Mouse (Mus musculus): Measurements from ENCODE around the gene Rps6kb1.

Gene Rps6kb1

DNA sequence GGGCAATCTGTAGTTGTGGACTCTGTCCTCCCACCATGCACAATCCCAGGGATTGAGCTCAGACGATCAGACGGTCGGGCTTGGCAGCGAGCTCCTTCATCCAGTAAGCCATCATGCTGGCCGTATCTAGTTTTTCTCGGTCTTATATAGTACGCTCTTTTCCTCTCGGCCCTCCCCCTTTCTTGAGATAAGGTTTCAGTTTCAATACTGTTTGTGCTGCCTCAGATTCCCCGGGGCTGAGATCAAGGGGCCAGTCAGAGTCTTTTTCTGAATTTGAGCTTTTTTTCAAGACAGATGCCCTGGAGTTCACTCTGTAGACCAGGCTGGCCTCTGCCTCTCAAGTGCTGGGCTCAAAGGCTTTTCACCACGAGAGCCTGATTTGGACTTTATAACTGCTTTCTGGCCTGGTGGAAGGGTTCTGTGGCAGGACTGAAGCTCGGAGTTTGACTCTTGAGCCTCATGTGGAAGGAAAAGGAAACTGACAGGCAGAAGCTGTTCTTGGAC, 36.7 kb upstream of the Rps6kb1 start:
- DNase-seq (ENCODE audit: low spot score in 2 of 2): peak; percentile 52 to 64

DNA sequence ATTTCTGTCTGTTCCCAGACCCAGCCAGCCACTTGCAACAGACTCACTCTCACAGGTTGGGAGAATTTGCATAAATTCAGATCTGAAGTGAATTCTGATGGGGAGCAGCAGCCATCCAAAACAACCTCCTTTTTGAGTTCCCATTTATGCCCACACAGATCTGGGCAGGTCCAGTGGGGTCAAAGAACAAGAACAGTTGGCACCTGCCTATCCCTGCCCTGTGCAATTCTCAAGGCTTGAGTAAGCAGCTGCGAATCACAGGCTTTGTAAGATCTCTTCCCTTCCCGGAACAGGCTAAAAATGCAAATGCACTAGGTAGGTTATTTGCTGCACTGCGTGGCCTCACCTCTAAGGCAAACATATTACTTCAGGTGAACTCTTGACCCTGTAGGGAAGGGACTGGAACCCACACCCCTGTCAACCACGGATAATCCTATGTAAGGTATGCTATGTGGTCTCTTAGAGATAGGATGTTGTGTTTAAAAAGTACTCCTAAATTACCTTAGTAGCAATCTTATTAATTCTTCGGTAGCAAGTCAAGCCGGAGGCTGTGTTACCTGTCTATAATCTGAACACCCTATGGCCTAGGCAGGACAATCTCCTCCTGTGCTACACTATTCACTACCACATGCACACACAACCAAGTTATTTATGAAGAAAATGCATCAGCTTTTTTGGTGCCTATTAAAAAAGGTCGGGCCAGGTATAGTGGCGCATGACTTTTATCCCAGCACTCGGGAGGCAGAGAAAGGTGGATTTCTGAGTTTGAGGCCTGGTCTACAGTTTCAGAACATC, 35.9 kb upstream of the Rps6kb1 start:
- peak in 1 of 2 experiments; percentile 30 for DNase-seq (ENCODE audit: low spot score in 2 of 2)

DNA sequence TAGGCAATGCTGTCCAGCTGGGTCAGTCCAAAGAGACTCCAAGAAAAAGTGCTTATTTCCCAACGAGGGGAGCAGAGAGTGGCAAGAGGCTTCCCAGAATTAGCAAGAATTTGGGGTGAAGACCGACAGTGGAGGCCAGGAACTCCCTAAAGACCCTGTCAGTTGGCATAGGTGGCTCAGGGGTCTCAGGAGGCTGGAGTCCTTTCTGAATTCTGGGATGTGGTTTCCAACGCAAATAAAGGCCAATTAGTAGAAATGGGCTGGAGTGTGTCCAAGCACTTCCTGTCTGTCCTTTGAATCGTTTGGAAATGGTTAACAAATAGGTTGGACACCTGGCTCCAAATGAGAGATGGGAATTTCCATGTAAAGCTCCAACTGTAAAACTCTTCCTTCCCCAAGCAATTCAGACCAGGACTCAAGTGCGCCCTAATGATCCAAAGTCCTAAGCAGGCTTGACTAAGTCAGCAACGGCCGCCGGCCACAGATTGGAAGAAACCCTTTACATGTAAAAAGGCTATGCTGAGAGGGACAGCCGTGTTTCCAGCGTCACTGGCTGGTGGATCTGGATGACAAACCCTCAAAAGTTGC, 35.2 kb upstream of the Rps6kb1 start:
- peak in 1 of 2 experiments; percentile 24 for DNase-seq (ENCODE audit: low spot score in 2 of 2)

DNA sequence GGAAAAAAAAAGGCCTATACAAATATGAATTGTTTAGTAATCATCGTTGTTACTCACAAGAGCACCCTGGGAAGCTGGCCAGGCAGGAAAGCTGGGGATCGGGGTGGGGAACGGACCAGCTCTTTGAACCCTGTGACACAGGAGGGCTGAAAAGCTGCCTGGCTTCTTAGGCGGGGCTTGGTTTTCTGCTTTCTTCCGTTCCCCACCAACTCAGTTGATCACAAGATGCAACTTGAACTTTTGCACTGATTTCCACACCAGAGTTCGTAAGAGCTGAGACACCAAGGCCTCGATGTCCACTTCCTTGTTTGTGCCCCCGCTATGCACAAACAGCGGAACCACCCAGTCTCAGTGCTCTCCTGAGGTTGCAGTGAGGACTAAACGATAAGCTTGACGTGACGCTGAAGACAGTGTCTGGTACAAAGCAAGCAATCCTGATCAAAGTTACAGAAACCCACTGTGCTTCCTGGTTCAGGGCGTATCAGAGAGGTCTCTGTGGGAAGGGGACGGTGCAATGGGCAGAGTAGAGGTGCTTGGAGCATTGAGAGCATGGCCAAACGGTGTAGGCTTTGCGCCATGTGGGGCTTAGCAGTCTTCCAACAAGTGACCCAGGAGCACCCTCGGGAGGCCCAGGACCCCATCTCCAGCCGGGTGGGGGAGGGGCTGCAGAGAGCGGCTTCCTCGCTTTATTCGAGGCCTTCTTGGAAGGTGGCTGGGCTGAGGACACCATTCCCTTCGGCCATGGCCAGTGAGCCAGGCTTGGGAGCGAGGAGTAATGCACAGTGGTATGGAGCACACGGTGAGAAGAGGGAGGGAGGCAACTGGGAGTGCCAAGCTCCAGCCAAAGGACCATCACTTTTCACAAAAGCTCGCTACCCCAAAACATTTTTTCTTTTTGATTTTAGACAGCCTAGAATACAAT, 34.5 kb upstream of the Rps6kb1 start:
- peak in 1 of 2 experiments; percentile 49 for DNase-seq (ENCODE audit: low spot score in 2 of 2)

DNA sequence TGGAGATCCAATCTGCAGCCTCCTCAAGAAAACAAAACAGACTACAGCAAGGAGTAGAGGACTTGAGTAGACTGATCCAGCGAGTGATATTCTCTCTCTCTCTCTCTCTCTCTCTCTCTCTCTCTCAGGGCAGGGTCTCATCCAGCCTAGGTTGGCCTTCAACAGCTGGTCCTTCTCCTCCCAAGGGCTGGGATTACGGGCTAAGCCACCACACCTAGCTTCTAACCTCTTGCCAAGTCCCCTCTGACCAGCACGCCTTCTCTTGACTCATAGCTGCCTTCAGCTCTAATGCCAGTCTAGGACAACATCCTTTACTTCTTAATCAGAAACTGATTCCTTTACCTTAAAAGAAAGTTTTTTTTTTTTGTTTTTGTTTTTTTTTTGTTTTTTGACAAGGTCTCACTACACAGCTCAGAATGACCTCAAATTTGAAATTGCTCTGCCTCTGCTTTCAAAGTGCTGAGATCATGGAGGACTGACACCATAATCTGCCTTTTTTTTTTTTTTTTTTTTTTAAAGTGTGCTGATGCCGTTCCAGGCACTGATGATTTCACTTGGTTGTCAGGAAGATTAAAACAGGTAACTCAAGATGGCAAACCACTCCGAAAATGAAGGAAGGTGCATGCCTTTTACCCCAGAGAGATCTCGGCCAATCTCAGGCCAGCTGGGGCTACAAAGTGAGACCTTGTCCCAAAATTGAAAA, 33.7 kb upstream of the Rps6kb1 start:
- DNase-seq (ENCODE audit: low spot score in 2 of 2): no peak

DNA sequence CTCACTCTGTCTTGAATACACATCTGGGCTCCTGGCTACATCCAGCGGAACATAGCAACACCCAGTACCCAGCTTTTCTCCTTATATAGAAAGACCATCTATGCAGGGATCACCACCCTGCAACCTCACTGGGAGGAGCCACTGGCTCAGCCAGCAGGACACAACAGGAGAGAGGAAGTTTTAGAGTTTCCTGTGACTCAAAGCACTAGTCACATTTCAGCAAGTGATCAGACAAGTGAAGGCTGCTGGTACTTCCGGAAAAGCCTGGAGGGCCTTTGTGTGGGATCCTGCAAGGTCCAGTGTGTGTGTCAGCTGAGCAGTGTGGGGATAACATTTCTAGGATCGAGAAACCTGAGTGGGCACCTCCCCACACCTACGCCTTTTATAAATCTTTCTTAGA, 32.6 kb upstream of the Rps6kb1 start:
- DNase-seq (ENCODE audit: low spot score in 2 of 2): no peak

DNA sequence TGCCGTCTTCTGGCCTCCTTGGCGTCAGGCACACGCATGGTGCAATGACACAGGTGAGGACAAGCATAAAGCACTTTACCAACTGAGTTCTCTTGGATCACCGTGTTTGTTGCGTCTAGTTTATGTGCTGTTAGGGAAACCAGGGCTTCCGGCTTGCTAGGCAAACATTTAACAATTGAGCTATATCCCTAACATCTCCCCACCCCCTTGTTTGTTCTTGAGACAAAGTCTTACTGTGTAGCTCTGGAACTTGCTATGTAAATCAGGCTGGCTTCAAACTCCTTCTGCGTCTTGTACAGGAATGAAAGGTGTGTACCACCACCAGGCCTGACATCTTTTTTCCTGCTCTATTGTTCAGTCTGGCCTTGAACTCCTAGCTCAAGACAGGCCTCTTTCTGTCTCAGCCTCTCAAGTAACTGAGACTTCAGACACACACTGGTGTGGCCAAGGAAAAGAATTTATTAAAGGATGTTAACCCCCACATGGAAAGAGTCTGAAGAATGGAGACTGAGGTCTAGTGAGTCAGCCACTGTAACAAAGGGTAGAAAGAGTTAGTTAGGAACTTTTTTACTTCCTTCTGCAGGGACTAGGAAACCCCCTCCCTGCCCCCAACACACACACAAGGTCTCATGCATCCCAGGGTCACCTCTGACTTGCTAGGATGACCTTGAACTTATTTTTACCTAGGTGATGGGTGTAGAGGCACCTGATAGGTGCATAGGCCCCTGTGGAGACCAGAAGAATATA, 31.2 kb upstream of the Rps6kb1 start:
- no peak for DNase-seq (ENCODE audit: low spot score in 2 of 2)

DNA sequence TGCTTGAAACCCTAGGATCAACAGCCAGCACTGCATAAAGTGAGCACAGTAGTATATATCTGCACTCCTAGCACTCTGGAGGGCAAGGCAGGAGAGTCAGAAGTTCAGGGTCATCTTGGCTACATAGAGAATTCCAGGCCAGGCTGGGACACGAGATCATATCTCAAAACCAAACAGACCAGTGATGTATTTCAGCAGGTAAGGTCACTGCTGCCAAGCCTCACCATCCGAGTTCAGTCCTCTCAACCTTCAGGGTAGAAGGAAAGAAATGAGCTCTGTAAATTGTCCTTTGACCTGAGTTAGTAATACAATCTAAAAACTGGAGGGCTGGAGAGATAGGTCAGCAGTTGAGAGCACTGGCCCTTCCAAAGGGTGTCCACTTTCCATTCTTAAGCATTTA, 29.8 kb upstream of the Rps6kb1 start:
- DNase-seq (ENCODE audit: low spot score in 2 of 2): no peak

DNA sequence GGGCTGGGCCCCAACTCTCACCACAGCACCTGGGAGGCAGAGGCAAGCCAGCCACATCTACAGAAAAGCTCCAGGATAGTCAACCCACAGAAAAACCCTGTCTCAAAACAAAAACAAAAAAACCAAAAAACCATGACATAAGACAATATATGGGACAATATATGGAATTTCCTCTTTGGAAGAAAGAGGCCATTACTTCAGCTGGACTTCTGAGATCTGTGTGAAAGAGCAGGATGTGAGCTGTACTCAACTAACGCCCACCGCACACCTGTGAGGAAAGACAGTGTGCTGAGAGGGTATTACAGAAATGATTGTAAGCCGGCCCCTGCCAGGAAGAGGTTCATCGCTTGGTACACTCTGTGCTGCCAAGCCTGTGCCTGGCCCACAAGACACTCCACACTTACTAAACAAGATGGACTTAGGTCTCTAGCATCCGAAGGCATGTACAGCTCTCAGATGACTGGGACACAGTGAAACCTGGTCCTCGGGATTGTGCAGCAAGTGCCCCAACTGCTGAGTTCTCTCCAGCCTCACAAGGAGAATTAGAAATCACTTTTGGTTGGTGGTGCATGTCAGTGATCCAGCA, 29.1 kb upstream of the Rps6kb1 start:
- DNase-seq (ENCODE audit: low spot score in 2 of 2): no peak

DNA sequence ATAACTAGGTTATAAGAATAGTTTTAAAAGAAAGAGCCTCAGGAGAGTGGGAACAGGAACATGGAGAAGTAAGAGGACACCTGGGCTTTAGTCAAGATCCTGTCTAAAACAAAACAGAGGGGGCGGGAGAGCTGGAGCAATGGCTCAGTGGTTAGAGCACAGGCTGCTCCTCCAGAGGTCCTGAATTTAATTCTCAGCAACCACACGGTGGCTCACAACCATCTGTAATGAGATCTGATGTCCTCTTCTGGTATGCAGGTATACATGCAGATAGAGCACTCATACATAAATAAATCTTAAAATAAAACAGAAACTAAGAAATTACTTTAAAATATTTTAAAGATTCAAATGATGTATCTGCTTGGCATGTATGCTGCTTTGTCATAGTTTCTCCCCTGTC, 28.0 kb upstream of the Rps6kb1 start:
- no peak for DNase-seq (ENCODE audit: low spot score in 2 of 2)

DNA sequence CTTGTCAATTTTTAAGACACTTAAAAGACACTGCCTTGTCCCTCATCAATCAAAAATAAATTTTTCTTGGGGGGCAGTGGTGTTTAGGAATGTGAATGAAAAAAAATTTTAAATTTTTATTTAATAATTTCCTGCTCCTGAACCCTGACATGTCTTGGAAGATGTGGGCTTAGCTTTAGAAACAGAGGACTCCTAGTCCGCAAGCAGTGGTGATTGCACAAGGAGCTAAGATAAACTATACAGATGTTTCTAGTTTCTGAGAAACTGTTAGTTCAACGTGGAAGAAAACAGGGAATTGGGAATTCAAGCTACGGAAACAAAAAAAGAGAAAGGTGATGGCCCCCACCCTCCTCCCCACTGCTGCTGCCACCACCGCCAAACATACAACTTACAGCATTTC, 27.3 kb upstream of the Rps6kb1 start:
- DNase-seq (ENCODE audit: low spot score in 2 of 2): no peak

DNA sequence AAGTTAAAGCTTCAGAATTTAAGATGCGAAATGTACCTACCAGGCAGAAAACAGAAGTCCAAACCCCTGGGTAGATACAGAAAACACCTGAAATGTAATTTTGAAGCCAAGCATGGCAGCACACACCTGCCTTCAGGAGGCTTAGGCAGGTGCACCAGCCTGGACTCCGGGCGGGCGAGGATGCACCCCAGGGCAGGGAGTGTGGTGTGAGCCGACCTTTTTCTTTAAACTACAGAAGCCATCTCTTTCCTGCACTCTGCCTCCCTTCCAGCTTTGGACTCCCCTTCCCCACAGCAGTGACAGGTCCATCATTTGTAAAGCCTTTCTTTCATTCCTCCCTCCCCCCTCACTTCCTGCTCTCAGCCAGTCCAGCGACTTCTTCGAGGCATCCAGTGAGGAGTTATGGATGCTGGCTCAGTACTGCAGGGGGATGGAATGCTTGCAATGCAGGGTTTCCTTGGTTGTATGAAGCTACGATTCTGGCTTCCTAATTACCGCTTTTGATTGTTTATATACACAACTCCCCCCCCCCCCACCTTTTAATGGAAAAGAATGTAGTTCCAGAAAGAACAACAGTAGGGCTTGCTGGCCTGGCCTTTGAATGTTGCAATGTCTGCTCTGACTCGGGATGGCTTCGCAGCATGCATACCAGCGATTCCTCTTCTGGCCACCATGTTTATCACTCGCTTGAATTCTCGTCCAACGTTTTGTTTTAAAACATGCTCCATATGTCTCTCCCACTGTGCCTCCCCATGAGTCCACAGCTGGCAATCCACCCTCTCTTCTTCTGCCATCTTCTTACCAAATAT, 26.6 kb upstream of the Rps6kb1 start:
- no peak for DNase-seq (ENCODE audit: low spot score in 2 of 2)

DNA sequence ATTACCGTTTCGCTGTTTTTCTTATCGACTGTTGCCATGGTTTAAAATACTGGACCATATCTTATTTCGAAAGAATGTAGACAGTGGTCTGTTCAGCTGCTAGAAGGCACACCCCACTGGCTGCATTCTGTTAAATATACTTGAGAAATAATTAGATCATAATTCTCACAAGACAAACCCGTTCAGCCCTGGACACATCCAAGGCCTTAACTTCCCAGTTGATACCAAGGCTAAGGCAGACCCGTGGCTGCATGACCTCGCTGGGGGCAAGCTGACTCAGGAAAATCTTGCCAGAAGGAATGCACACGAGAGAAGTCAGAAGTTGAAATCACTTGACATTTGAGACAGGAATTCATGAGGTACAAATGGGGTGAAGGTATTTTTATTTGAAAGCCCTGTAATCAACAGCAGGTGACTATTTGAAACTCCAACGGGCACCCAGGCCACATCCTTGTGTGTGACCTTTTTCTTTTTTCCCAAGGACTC, 25.7 kb upstream of the Rps6kb1 start:
- no peak for DNase-seq (ENCODE audit: low spot score in 2 of 2)

DNA sequence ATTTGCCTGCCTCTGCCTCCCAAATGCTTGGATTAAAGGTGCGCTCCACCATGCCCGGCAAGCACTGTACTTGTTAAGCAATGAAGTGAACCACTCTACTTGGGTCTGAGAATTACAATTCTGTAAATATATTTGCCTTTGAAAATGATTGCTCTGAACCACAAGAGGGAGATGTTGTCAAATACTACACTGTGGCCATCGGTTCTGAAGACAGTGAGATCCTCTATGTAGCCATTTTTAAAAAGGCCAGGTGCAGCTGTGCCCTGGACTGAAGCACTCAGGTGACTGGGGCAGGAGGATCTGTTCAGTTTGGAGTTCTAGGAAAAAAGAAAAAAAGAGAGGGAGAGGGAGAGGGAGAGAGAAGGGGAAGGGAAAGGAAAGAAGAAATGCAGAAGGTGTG, 23.8 kb upstream of the Rps6kb1 start:
- no peak for DNase-seq (ENCODE audit: low spot score in 2 of 2)

DNA sequence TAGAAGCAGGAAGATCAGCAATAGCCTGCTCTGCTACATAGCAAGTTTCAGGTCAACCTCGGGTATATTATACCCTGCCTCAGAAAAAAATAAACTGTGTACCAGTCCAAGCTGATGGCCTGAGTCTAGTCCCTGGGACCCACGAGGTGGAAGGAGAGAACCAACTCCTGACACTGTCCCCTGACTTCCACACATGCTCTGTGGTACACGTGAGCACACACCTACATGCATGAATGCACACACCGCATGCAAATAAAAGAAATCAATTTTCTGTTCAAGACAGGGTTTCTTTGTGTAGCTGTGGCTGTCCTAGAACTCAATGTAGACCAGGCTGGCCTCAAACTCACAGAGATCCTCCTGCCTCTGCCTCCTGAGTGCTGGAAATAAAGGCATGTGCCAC, 13.7 kb upstream of the Rps6kb1 start:
- no peak for DNase-seq (ENCODE audit: low spot score in 2 of 2)

DNA sequence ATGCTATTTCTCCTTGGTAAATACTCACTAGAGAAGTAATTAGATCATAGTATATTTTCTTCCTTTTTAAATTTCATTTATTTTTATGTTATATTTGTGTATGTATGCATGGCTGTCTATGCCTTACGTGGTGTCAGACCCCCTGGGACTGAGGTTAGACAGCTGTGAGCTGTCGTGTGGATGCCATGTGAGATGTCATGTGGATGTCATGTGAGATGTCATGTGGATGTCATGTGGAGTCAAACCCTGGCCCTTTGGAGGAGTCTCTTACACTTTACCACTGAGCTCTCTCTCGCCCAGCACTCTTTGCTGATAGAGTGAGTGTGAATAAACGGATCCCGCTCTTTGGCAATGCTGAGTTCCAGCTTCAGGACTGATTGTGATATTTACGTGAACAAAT, 8.9 kb upstream of the Rps6kb1 start:
- no peak for DNase-seq (ENCODE audit: low spot score in 2 of 2)

DNA sequence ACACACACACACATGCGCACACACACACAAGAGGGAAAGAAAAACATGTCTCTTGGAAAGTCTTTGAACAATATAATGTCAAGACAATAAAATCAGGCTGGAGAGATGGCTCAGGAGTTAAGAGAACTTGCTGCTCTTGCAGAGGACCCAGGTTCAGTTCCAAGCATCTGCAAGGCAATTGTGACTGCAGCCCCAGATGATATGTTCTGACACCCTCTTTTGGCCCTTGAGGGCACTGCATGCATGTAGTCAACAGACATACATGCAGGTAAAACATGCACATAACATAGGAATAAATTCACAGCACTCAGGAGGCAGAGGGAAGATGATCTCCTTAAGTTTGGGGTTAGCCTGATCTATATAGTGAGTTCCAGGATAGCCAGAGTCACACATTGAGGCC, 2.8 kb upstream of the Rps6kb1 start:
- peak; percentile 21 to 65 for DNase-seq (ENCODE audit: low spot score in 2 of 2)

DNA sequence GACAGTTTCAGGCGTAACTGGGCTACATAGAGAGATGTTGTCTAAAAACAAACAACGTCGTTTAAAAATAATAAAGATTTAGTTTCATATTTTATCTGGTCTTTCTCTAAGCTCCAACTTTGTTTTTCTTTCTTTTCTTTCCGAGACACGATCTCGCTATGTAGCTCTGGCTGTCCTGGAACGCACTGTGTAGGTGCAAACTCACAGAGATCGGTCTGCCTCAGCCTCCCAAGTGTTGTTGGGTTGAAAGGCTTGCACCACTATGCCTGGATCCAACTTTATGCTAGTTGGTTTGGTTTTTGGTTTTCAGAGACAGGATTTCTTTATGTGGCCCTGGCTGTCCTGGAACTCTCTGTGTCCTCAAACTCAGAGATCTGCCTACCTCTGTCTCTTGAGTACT, 951 bp upstream of the Rps6kb1 start:
- peak; percentile 19 to 27 for DNase-seq (ENCODE audit: low spot score in 2 of 2)

DNA sequence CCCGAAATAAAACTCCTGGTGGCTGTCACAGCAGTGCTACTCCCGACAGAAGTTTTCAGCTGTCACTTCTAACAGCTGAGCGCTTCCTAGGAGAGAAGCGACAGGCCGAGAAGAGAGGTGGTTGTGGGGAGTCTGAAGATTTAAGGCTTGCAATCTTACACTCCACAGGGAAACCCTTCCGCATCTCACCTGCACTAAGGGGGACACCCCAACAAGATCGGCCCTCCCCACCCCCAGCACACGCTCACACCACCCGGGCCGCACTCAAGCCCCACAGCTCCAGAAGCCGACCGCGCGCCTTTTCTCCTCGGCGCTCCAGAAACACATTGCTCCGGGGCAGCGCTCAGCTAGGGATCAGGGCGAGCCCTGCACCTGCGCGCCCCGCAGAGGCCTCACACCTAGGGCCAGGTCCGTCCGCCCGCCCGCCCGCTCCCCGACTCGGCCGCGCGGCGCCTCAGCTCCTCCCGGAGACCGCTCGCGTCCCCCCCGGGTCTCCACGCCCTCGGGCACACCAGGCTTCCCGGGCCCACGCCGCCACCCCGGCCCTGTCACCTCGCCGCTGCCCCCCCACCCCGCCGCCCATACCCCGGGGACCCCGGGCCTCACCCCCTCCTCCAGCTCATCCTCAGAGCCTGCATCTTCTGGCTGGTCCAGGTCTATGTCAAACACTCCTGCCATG, 506 bp downstream of the Rps6kb1 start:
- DNase-seq (ENCODE audit: low spot score in 2 of 2): peak in 1 of 2 experiments; percentile 69
